Mouse (Mus musculus) heart, adult 18-20 months (tissue): ENCODE data around the gene Itgae. TPM values are rescaled to one million over a fixed set of nuclear protein-coding genes. Genes with fewer than 3 reads are reported as not detected.

Experiments
- total RNA-seq, 2 experiments: library from RNA; stranded (reverse); gene quantifications; 2 replicates each; pipeline ENCODE4 v1.2.3; 2021

Itgae gene
- total RNA-seq, 2 experiments from 2014 or later: 0.10 to 0.41 TPM

Other genes starting within 250 kb of the Itgae start
- gene Atp2a3, start 129.4 kb upstream of the Itgae start, total RNA-seq: 10 to 100 TPM in 1 of 2 experiments, 1 to 10 TPM in 1; 8.6 to 15.8 TPM
- gene P2rx1, start 91.5 kb upstream of the Itgae start, total RNA-seq: under 1 TPM; 0.25 to 0.28 TPM
- under 1 TPM; 0.90 to 0.92 TPM for gene Camkk1, start 71.6 kb upstream of the Itgae start, total RNA-seq
- gene Ncbp3, start 42.8 kb upstream of the Itgae start, total RNA-seq: 1 to 10 TPM; 5.6 to 6.2 TPM
- under 1 TPM; 0.12 to 0.21 TPM for gene Haspin, start 47.7 kb downstream of the Itgae start, total RNA-seq
- gene P2rx5, start 69.8 kb downstream of the Itgae start, total RNA-seq: 10 to 100 TPM; 14.4 to 17.1 TPM
- gene Emc6, start 86.5 kb downstream of the Itgae start, total RNA-seq: 10 to 100 TPM; 94.8 to 98.0 TPM
- 10 to 100 TPM; 48.7 to 53.3 TPM for gene Tax1bp3, start 86.5 kb downstream of the Itgae start, total RNA-seq
- gene Ctns, start 108.5 kb downstream of the Itgae start, total RNA-seq: 1 to 10 TPM; 10.0 TPM
- gene Shpk, start 108.9 kb downstream of the Itgae start, total RNA-seq: 1 to 10 TPM in 1 of 2 experiments, under 1 TPM in 1; 0.92 to 1.5 TPM
- not detected for gene Trpv1, start 143.7 kb downstream of the Itgae start, total RNA-seq
- gene Trpv3, start 176.8 kb downstream of the Itgae start, total RNA-seq: not detected
- 1 to 10 TPM; 1.4 to 3.1 TPM for gene Aspa, start 239.0 kb downstream of the Itgae start, total RNA-seq
- gene Gm49340, start 239.2 kb downstream of the Itgae start, total RNA-seq: not detected
- not detected for gene Spata22, start 239.2 kb downstream of the Itgae start, total RNA-seq